Mouse (Mus musculus): ENCODE measurements at regions not wholly inside any gene's neighbourhood (a gene's known extent, or its start where the extent isn't known, plus 50 kb on each side); places are given as distances from the start of the nearest gene placed in this dataset.

DNA sequence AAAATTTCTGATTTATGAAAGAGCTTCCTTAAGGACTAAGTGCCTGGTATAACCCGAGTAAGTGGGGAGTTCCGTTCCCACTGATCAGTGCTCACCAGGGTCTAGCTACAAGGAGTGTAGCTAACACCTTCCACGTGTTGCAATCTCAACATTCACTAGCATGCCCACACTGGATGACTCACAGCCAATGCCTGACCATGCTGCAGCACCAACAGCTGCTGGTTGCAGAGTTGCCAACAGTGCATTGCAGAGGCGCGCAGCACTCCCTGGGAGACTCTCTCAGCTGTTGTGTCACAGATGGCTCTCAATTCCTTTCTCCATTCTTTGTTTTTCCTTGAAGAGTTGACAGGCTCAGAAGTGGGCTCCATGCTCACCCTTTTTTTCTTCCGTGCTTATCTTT is 787.5 kb upstream of the Tenm3 start:
- Histone ChIP-seq H3K4me2 (replicated peaks) (no peak overlapping the region), H3K9me3 (no peaks in the 10 kb centered on the region), H3K36me3 (no peaks in the 10 kb centered on the region), H3K4me3 (no peak overlapping the region), H3K27ac (no peak overlapping the region), H3K9ac (no peak overlapping the region), H3K4me1 (no peaks in the 10 kb centered on the region), H3K27me3 (no peaks in the 10 kb centered on the region)
- 68% methylated on average over 6 of the region's 6 CpGs for WGBS
- no peak for ATAC-seq (ENCODE audit: insufficient number of reproducible peaks, insufficient read depth, low FRiP score, low TSS enrichment)

DNA sequence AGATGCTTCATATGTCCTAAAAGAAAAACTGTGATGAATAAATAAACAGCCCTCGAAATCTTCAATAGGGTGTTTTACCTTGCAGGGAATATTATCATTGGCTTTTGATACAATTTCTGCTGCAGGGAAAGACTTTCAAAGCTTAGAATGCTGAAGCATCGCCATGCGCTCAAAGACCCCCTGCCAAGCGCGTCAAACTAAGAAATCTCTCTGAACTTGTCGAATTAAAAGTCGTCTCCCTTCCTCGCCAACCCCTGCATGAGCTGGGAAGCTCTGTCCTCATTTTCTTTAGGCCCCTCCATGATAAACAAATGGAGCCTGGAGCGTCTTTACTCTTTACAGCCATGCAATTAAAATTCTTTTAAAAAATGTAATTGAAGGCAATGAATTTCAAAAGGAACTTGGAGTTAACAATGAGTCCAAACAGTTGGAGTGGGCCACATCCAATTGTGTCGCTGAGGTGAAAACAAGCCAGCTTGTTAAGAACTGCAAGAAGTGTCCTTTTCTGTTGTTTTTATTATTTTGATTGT is 784.3 kb upstream of the Tenm3 start:
- Histone ChIP-seq H3K4me3 (no peak overlapping the region), H3K9me3 (no peaks in the 10 kb centered on the region), H3K36me3 (no peaks in the 10 kb centered on the region), H3K27ac (no peak overlapping the region), H3K4me1 (no peaks in the 10 kb centered on the region), H3K27me3 (no peaks in the 10 kb centered on the region), H3K4me2 (replicated peaks) (no peak overlapping the region), H3K9ac (no peak overlapping the region)
- 34% methylated on average over 10 of the region's 10 CpGs for WGBS
- ATAC-seq (ENCODE audit: insufficient number of reproducible peaks, insufficient read depth, low FRiP score, low TSS enrichment): no peak

DNA sequence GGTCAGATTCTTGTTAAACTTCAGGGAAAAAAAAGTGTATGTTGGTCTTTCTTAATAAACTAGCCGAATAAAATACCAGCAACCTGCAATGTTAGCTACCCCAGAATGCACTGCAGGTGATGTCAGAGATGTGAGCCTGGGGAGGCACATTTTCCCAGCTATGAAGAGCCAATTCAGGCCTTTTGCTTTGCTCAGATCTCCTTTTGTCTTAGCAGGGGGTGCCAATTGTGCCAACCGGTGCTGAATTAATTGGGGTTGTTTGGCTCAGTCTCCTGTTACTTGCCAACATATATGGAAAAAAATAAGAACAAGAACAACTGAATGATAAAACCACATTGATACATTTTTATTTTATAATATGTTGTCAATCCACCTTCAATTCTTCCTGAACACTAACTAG is 751.8 kb upstream of the Tenm3 start:
- H3K4me1 ChIP-seq: no peaks in the 10 kb centered on the region
- H3K9me3 ChIP-seq: no peaks in the 10 kb centered on the region
- H3K9ac ChIP-seq: no peak overlapping the region
- ATAC-seq (ENCODE audit: insufficient number of reproducible peaks, insufficient read depth, low FRiP score, low TSS enrichment): no peak
- no peak overlapping the region for H3K4me2 ChIP-seq (replicated peaks)
- no peaks in the 10 kb centered on the region for H3K36me3 ChIP-seq
- WGBS: 75% methylated on average over 2 of the region's 2 CpGs
- H3K4me3 ChIP-seq: no peak overlapping the region
- H3K27ac ChIP-seq: no peak overlapping the region
- no peaks in the 10 kb centered on the region for H3K27me3 ChIP-seq

GRCm38 (mm10) chr8:49567423-49567822 is 723.7 kb upstream of the Tenm3 start:
- no peaks in the 10 kb centered on the region for H3K9me3 ChIP-seq
- H3K4me2 ChIP-seq (replicated peaks): no peak overlapping the region
- no peak overlapping the region for H3K9ac ChIP-seq
- no peak for ATAC-seq (ENCODE audit: insufficient number of reproducible peaks, insufficient read depth, low FRiP score, low TSS enrichment)
- WGBS: 32% methylated on average over 3 of the region's 3 CpGs
- no peak overlapping the region for H3K4me3 ChIP-seq
- no peaks in the 10 kb centered on the region for H3K27me3 ChIP-seq
- no peak overlapping the region for H3K27ac ChIP-seq
- H3K4me1 ChIP-seq: no peaks in the 10 kb centered on the region
- H3K36me3 ChIP-seq: no peaks in the 10 kb centered on the region

DNA sequence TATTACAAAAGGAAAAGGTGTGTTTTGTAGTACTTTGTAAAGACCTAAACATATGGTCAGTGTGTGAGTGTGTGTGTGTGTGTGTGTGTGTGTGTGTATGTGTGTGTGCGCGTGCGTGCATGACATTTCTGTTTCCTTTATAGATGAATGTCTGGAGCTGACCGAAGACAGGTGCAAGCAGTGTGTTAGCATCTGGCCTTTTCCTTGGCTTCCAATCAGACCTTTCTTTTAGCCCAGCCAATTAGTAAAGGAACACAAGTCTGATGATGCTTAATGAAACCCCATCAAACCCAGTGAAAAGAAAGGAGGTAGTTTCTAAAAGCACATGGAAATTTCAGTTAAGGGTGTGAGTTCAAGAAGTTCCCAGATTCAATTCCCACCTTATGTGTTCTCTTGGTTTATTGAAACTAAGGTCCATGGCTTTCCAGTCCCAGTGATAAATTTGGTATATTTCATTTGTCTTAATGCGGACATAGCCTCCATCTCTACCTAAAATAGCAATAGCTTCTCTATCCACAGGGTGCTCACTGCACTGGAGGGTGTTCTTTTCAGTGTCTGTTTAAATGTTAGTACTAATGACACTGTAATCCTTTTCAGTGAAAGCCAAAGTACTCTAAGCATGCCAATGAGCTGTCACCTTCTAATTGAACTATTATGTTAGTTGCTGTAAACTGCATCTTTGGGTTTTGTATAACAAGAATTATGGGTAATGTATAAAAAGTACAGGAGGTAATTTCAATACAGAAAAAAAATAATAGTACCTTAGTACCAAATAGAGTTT is 719.9 kb upstream of the Tenm3 start:
- Histone ChIP-seq H3K27me3 (no peaks in the 10 kb centered on the region), H3K9ac (no peak overlapping the region)
- WGBS: 94% methylated on average over 5 of the region's 5 CpGs

GRCm38 (mm10) chr8:49562976-49563375 is 719.2 kb upstream of the Tenm3 start:
- WGBS: 80% methylated on average over 4 of the region's 4 CpGs
- H3K9me3 ChIP-seq: no peaks in the 10 kb centered on the region
- no peaks in the 10 kb centered on the region for H3K36me3 ChIP-seq
- no peak for ATAC-seq (ENCODE audit: insufficient number of reproducible peaks, insufficient read depth, low FRiP score, low TSS enrichment)
- H3K27ac ChIP-seq: no peak overlapping the region
- H3K4me3 ChIP-seq: no peak overlapping the region
- no peak overlapping the region for H3K4me2 ChIP-seq (replicated peaks)
- no peak overlapping the region for H3K9ac ChIP-seq
- no peaks in the 10 kb centered on the region for H3K4me1 ChIP-seq
- no peaks in the 10 kb centered on the region for H3K27me3 ChIP-seq

More for the DNA sequence above, 719.9 kb upstream of the Tenm3 start:
- Histone ChIP-seq H3K4me3 (no peak overlapping the region), H3K4me2 (replicated peaks) (no peak overlapping the region), H3K9me3 (no peaks in the 10 kb centered on the region), H3K4me1 (no peaks in the 10 kb centered on the region), H3K36me3 (no peaks in the 10 kb centered on the region), H3K27ac (no peak overlapping the region)
- no peak for ATAC-seq (ENCODE audit: insufficient number of reproducible peaks, insufficient read depth, low FRiP score, low TSS enrichment)

DNA sequence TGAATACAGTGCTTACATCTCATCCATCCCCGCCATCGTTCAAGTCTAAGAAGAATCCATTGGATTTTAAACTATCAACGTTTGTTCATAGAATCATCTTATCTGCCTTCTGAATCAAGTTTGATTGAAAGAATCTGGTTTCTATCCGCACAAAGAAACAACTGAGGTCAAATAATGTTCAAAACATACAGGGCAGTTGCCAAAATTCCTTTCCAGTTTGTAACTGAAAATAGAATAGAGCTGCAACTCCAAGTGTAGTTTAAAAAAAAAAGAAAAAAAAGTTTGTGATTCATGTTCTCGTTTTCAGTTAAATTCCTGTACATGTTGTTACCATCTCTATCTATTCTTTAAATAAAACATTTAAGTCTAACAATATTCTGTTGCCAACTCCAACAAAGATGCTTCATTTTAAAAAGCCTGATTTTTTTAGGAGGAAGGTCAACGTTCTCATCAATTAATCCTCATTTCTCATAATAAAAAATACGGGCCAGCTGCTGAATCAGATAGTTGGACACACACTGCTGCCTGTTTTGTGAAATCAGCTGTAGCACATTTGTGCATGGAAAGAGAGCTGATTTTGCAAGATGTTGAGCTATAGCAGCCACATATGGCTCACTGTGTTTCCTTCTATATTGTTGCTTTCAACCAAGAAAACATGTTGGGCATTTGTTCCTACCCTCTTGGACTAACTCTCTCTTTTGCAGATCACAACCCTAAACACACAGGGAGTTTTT is 712.1 kb upstream of the Tenm3 start:
- Histone ChIP-seq H3K9me3 (no peaks in the 10 kb centered on the region), H3K27me3 (no peaks in the 10 kb centered on the region), H3K4me3 (no peak overlapping the region), H3K27ac (no peak overlapping the region), H3K4me1 (no peaks in the 10 kb centered on the region), H3K9ac (no peak overlapping the region), H3K4me2 (replicated peaks) (no peak overlapping the region), H3K36me3 (no peaks in the 10 kb centered on the region)
- ATAC-seq (ENCODE audit: insufficient number of reproducible peaks, insufficient read depth, low FRiP score, low TSS enrichment): no peak
- 75% methylated on average over 7 of the region's 7 CpGs for WGBS

GRCm38 (mm10) chr8:49553175-49553574 is 709.4 kb upstream of the Tenm3 start:
- Histone ChIP-seq H3K4me3 (no peak overlapping the region), H3K9me3 (no peaks in the 10 kb centered on the region), H3K4me1 (no peaks in the 10 kb centered on the region), H3K9ac (no peak overlapping the region), H3K27me3 (no peaks in the 10 kb centered on the region), H3K36me3 (no peaks in the 10 kb centered on the region), H3K27ac (no peak overlapping the region), H3K4me2 (replicated peaks) (no peak overlapping the region)
- WGBS: 87% methylated on average over 3 of the region's 3 CpGs
- ATAC-seq (ENCODE audit: insufficient number of reproducible peaks, insufficient read depth, low FRiP score, low TSS enrichment): no peak

GRCm38 (mm10) chr8:49543321-49543720 is 699.6 kb upstream of the Tenm3 start:
- Histone ChIP-seq H3K27ac (no peak overlapping the region), H3K36me3 (no peaks in the 10 kb centered on the region), H3K27me3 (no peaks in the 10 kb centered on the region), H3K4me2 (replicated peaks) (no peak overlapping the region), H3K4me1 (no peaks in the 10 kb centered on the region), H3K9ac (no peak overlapping the region), H3K4me3 (no peak overlapping the region), H3K9me3 (no peaks in the 10 kb centered on the region)
- 84% methylated on average over 4 of the region's 4 CpGs for WGBS
- ATAC-seq (ENCODE audit: insufficient number of reproducible peaks, insufficient read depth, low FRiP score, low TSS enrichment): no peak

- Histone ChIP-seq H3K27ac (no peak overlapping the region), H3K9me3 (no peaks in the 10 kb centered on the region), H3K4me1 (no peaks in the 10 kb centered on the region), H3K4me2 (replicated peaks) (no peak overlapping the region), H3K27me3 (no peaks in the 10 kb centered on the region), H3K9ac (no peak overlapping the region), H3K36me3 (no peaks in the 10 kb centered on the region), H3K4me3 (no peak overlapping the region)
- ATAC-seq (ENCODE audit: insufficient number of reproducible peaks, insufficient read depth, low FRiP score, low TSS enrichment): no peak
- WGBS: 71% methylated on average over 5 of the region's 5 CpGs
Observed at GRCm38 (mm10) chr8:49541337-49541736, 697.6 kb upstream of the Tenm3 start.

- Histone ChIP-seq H3K27ac (no peak overlapping the region), H3K4me2 (replicated peaks) (no peak overlapping the region), H3K4me3 (no peak overlapping the region), H3K4me1 (no peaks in the 10 kb centered on the region), H3K9ac (no peak overlapping the region), H3K27me3 (no peaks in the 10 kb centered on the region), H3K9me3 (no peaks in the 10 kb centered on the region), H3K36me3 (no peaks in the 10 kb centered on the region)
- no peak for ATAC-seq (ENCODE audit: insufficient number of reproducible peaks, insufficient read depth, low FRiP score, low TSS enrichment)
- 75% methylated on average over 5 of the region's 5 CpGs for WGBS
Observed at GRCm38 (mm10) chr8:49533412-49534351, 689.9 kb upstream of the Tenm3 start.
